Mouse (Mus musculus): ENCODE results near the gene Ccdc69.

DNA sequence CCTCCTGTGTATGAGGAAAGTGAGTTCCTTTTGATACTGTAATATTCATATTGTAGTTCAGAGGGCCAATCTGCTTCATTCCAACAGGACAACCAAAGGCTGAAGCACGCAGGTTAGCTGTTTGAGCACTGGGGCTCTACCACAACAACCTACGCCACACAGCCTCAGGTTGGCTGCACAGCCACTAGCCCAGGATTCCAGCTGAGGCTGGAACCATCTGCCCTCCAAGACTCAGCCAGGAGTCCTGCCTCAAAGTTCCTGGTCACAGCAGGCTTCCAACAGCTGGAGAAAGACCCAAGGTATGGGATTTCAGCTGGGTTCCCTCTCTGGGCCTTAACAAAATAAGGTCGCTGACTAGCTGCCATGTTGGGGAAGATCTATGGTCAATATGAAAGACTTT is 54.3 kb downstream of the Ccdc69 start:
- no peak for TF ChIP-seq CTCF (IDR thresholded peaks at IDR 0.05; ENCODE audit: low read depth)
- no peak for TF ChIP-seq EP300 (IDR thresholded peaks at IDR 0.05; ENCODE audit: low read depth)

Data from heart, postnatal 0 days (tissue).